Mouse (Mus musculus): ENCODE data around the gene Foxk1. TPM values are rescaled to one million over a fixed set of nuclear protein-coding genes. Genes with fewer than 3 reads are reported as not detected.

Foxk1 gene
- polyA plus RNA-seq, 1 experiment: 9.1 TPM

- H3K4me1 ChIP-seq (ENCODE audit: control insufficient read depth, insufficient read depth, low read length): peaks cover 5% of the 10 kb centered on the region; the same call in 1 of the 2 replicates
- no peak overlapping the region for H3K4me3 ChIP-seq (replicated peaks; ENCODE audit: control insufficient read depth, low read depth, low read length)
- TF ChIP-seq CTCF (IDR thresholded peaks at IDR 0.05; ENCODE audit: control insufficient read depth, insufficient read depth, low read length) (no peak), POLR2A (IDR thresholded peaks at IDR 0.05; ENCODE audit: borderline replicate concordance, control insufficient read depth, low read depth, low read length) (no peak)
- peak overlapping the region; percentile 36; the same call in 1 of the 2 replicates for H3K27ac ChIP-seq (ENCODE audit: control insufficient read depth, insufficient read depth, low read depth, low read length, poor library complexity)
- WGBS: 63% methylated on average over 17 of the region's 17 CpGs
Observed at GRCm38 (mm10) chr5:142458791-142459557, 57.7 kb downstream of the Foxk1 start.

GRCm38 (mm10) chr5:142459834-142460233, 58.5 kb downstream of the Foxk1 start:
- TF ChIP-seq POLR2A (IDR thresholded peaks at IDR 0.05; ENCODE audit: borderline replicate concordance, control insufficient read depth, low read depth, low read length): no peak
- no peak for TF ChIP-seq CTCF (IDR thresholded peaks at IDR 0.05; ENCODE audit: control insufficient read depth, insufficient read depth, low read length)
- H3K27ac ChIP-seq (ENCODE audit: control insufficient read depth, insufficient read depth, low read depth, low read length, poor library complexity): no peak overlapping the region
- no peak overlapping the region for H3K4me3 ChIP-seq (replicated peaks; ENCODE audit: control insufficient read depth, low read depth, low read length)
- peaks cover 5% of the 10 kb centered on the region; the same call in 1 of the 2 replicates for H3K4me1 ChIP-seq (ENCODE audit: control insufficient read depth, insufficient read depth, low read length)
- 50% methylated on average over 5 of the region's 5 CpGs for WGBS

DNA sequence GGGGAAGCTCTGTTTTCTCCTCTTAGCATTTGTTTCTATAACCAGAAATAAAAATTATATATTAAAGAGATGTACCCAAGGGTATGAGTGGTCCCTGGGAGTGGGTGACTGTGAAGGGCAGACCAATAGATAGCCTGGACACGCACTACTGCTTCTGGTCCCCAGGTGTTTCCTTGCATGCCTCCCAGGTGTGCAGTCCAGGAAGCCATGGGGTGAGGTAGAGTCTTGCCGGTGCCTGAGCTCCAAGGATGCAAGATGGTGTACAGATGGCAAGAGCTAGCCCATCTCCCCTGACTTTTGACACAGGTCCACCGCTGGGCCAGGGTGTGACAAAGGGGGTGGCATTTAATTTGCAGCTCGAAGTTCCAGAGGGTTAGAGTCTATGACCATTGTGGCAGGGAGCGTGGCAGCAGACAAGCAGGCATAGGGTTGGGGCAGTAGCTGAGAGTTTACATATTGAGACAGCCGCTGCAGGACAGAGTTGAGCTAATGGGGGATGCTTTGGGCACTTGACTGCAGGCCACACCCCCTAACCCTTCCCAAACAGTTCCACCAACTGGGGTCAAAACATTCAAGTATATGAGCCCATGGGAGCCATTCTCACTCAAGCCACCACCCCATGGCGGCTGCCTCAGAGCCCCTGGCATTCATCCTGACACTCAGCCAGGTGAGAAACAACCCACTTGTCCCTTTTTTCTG, 60.8 kb downstream of the Foxk1 start:
- TF ChIP-seq POLR2A (IDR thresholded peaks at IDR 0.05; ENCODE audit: borderline replicate concordance, control insufficient read depth, low read depth, low read length) (no peak), CTCF (IDR thresholded peaks at IDR 0.05; ENCODE audit: control insufficient read depth, insufficient read depth, low read length) (no peak)
- 88% methylated on average over 7 of the region's 7 CpGs for WGBS
- H3K4me3 ChIP-seq (replicated peaks; ENCODE audit: control insufficient read depth, low read depth, low read length): no peak overlapping the region
- peaks cover 5% of the 10 kb centered on the region; the same call in 1 of the 2 replicates for H3K4me1 ChIP-seq (ENCODE audit: control insufficient read depth, insufficient read depth, low read length)
- no peak overlapping the region for H3K27ac ChIP-seq (ENCODE audit: control insufficient read depth, insufficient read depth, low read depth, low read length, poor library complexity)

- Histone ChIP-seq H3K4me3 (replicated peaks; ENCODE audit: control insufficient read depth, low read depth, low read length) (no peak overlapping the region), H3K27ac (ENCODE audit: control insufficient read depth, insufficient read depth, low read depth, low read length, poor library complexity) (no peak overlapping the region), H3K4me1 (ENCODE audit: control insufficient read depth, insufficient read depth, low read length) (peaks cover 5% of the 10 kb centered on the region; the same call in 1 of the 2 replicates)
- TF ChIP-seq POLR2A (IDR thresholded peaks at IDR 0.05; ENCODE audit: borderline replicate concordance, control insufficient read depth, low read depth, low read length) (no peak), CTCF (IDR thresholded peaks at IDR 0.05; ENCODE audit: control insufficient read depth, insufficient read depth, low read length) (no peak)
- 90% methylated on average over 2 of the region's 2 CpGs for WGBS
Observed at GRCm38 (mm10) chr5:142462641-142462948, 61.3 kb downstream of the Foxk1 start.

GRCm38 (mm10) chr5:142463011-142463410, 61.7 kb downstream of the Foxk1 start:
- Histone ChIP-seq H3K27ac (ENCODE audit: control insufficient read depth, insufficient read depth, low read depth, low read length, poor library complexity) (no peak overlapping the region; the same call in 1 of the 2 replicates), H3K4me1 (ENCODE audit: control insufficient read depth, insufficient read depth, low read length) (peaks cover 5% of the 10 kb centered on the region; the same call in 1 of the 2 replicates), H3K4me3 (replicated peaks; ENCODE audit: control insufficient read depth, low read depth, low read length) (no peak overlapping the region)
- 73% methylated on average over 6 of the region's 6 CpGs for WGBS
- TF ChIP-seq POLR2A (IDR thresholded peaks at IDR 0.05; ENCODE audit: borderline replicate concordance, control insufficient read depth, low read depth, low read length) (no peak), CTCF (IDR thresholded peaks at IDR 0.05; ENCODE audit: control insufficient read depth, insufficient read depth, low read length) (no peak)

DNA sequence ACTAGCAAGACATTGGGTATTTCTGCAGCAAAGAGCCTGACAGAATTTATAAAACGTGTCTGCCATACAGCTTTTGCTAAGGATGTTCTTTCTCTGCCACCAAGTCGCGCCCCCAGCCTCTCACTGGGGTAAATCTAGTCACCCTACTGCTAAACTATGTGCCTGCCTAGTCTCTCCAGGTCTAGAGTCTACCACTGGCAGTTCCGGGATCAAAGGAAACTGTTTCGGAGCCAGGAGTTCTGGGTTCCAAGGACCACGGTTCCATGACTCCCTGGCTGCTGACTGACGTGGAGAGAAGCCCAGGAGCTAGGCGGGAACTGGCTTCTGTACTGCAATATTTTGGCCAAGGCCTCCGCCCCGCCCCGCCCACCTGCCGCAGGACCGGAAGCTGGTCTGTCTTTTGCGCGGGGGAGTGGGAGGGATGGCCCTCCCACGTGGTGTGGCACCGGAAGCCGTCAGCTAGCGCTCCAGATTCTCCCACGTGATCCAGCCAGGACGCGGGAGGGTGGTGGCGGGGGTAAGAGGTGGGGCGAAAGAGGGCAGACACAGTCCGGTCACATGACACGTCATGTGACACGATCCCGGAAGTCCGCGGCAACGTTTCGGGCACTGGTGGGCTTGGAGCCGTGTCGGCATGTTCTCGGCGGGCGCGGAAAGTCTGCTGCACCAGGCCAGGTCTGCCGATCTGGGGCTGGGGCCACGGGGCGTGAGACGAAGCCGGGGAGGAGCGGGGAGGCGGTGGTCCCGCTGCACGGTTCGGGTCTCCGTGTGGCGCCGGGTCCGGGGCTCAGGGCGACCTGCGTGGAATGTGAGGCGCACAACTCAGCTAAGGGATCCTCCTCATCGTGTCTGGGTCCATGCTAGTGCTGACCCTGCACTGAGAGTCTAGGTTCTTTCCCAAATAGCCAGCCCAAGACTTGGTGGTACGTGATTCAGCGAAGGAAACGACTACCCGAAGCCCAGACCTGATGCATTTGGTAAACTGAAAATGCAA, 62.5 kb downstream of the Foxk1 start, which contains the start of gene Ap5z1:
TSS of gene Ap5z1 (plus strand) at position 484 of the 994 bp plus-strand sequence.
- TF ChIP-seq POLR2A (IDR thresholded peaks at IDR 0.05; ENCODE audit: borderline replicate concordance, control insufficient read depth, low read depth, low read length) (peak; percentile 74), CTCF (IDR thresholded peaks at IDR 0.05; ENCODE audit: control insufficient read depth, insufficient read depth, low read length) (no peak)
- H3K4me1 ChIP-seq (ENCODE audit: control insufficient read depth, insufficient read depth, low read length): peaks cover 2% of the 10 kb centered on the region; the same call in 1 of the 2 replicates
- 2% methylated on average over 60 of the region's 60 CpGs for WGBS
- H3K4me3 ChIP-seq (replicated peaks; ENCODE audit: control insufficient read depth, low read depth, low read length): peak within 1 kb of the TSS; percentile 90
- H3K27ac ChIP-seq (ENCODE audit: control insufficient read depth, insufficient read depth, low read depth, low read length, poor library complexity): peak within 1 kb of the TSS; percentile 67

- 92% methylated on average over 13 of the region's 13 CpGs for WGBS
- no peak overlapping the region for H3K27ac ChIP-seq (ENCODE audit: control insufficient read depth, insufficient read depth, low read depth, low read length, poor library complexity)
- TF ChIP-seq POLR2A (IDR thresholded peaks at IDR 0.05; ENCODE audit: borderline replicate concordance, control insufficient read depth, low read depth, low read length): no peak
- no peak for TF ChIP-seq CTCF (IDR thresholded peaks at IDR 0.05; ENCODE audit: control insufficient read depth, insufficient read depth, low read length)
- no peaks in the 10 kb centered on the region for H3K4me1 ChIP-seq (ENCODE audit: control insufficient read depth, insufficient read depth, low read length)
- H3K4me3 ChIP-seq (replicated peaks; ENCODE audit: control insufficient read depth, low read depth, low read length): no peak overlapping the region
Observed at GRCm38 (mm10) chr5:142468375-142468774, 67.1 kb downstream of the Foxk1 start.
